Mouse (Mus musculus): ENCODE results near the gene Pqlc2.

Pqlc2 gene

DNA sequence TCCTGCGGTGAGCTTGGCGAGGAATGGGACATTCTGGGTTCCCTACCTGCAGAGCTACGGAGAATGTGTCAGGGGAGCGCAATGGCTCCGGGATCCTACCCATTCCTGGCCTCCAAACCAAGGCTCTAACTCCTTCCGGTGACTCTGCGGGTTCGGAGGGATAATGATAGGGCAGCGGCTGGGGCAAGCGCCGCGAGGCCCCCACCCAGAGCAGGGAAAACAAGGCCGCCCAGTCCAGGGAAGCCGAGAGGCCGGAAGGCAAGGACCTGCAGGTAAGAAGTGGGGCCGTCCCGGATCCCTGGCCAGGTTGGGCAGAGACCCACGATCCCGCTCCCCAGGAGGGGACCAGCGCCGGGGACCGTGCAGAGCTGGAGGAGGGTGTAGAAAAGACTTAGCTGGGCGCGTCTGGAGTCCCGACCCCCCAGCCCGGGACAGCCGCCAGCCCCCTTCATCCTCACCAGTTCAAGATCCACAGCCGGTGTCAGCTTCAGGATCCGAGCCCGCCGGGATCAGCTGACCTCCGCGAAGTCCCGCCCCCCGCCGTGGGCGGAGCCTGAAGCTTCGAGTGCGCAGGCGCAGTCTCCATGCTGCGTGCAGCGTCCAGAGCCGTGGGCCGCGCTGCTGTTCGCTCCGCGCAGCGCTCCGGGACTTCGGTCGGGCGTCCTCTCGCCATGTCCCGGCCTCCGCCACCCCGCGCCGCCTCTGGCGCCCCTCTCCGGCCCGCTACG lies at the start of gene Pqlc2, which contains the start of gene Akr7a5:
Gene Pqlc2 (minus strand): TSS at position 538 of the 728 bp plus-strand sequence.
Gene Akr7a5 (plus strand): TSS at position 574 of the 728 bp plus-strand sequence.
- peak; percentile 95 to 99 for DNase-seq (ENCODE audit: low read depth in 2 of 2, low spot score in 2 of 2)

DNA sequence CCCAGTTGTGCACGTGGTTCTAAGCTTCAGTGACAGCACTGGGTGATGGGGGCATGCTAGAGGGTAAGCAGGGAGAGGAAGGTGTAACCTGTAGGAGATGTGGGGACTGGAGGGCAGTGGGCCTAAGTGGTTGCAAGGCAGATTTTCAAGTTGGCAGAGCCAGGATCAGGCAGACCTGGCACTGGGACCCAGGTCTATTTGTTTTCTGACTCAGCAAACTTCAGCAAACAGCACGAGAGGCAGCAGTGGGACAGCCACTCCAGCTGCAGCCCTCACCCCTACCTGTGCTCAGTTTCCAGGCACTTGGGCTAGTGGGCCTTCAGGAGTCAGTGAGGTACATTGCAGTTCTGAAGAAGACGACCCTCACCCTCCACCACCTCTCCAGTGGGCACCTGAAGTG lies 46.7 kb upstream of the Pqlc2 start:
- no peak for DNase-seq (ENCODE audit: low read depth in 2 of 2, low spot score in 2 of 2)

DNA sequence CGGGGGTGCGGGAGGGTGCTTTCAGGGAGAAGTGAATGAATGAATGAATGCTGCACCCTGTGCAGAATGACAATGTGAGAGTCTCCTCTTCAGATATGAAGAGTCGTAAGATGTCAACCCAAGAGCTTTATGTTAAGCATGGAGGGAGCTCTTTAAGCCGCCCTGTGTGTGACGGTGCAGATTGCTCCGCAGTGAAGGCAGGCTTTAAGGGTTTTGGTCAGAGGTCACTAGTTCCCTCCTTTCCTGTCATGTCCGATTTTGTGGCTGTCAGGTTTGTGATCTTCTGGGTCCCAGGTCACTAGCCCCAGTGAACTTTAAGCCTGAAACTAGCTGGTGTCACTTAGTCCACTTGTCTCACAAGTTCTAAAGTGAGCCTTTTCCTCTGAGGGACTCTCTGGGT lies 42.3 kb upstream of the Pqlc2 start:
- no peak for DNase-seq (ENCODE audit: low read depth in 2 of 2, low spot score in 2 of 2)

DNA sequence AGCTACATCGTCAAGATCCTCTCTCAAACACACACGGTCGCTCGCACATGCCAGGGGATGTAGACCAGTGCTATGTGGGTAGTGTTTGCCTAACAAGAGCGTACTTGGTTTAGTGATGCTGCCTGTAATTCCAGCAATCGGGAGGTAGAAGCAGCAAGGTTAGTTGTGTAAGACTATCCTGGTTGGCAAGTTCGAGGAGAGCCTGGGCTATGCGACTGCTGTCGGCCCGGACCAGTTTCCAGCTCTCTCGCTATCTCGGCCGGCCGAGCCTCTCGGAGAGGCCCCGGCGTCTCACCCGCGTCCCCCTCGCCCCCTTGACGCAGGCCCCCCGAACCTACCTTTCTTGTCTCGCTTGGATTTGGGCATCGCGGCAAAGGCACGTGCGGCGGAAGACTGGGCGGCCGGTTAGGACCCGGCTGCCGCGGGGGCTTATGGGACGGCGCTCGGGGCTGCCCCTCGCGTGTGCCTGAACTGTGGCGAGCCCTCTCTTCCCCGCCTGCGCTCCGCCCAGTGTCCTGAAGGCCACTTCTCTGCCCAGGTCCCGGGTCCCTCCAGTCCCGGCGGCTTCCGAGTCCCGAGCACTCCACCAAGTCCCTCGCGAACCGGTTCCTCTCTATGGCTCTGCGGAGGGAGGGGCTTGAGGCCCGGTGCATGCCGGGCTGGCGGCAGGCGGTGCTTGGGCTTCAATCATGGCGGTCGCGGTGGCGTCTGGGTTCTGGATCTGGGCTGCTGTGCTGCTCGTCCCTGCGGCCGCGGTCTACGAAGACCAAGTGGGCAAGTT lies 41.6 kb upstream of the Pqlc2 start, which contains the start of the genes Mrto4, Emc1 and Ubr4:
Gene Mrto4 (minus strand): TSS at position 646 of the 781 bp plus-strand sequence.
Gene Emc1 (plus strand): TSS at position 657 of the 781 bp plus-strand sequence.
Gene Ubr4 (plus strand): TSS at position 679 of the 781 bp plus-strand sequence.
- peak; percentile 76 to 78 for DNase-seq (ENCODE audit: low read depth in 2 of 2, low spot score in 2 of 2)

DNA sequence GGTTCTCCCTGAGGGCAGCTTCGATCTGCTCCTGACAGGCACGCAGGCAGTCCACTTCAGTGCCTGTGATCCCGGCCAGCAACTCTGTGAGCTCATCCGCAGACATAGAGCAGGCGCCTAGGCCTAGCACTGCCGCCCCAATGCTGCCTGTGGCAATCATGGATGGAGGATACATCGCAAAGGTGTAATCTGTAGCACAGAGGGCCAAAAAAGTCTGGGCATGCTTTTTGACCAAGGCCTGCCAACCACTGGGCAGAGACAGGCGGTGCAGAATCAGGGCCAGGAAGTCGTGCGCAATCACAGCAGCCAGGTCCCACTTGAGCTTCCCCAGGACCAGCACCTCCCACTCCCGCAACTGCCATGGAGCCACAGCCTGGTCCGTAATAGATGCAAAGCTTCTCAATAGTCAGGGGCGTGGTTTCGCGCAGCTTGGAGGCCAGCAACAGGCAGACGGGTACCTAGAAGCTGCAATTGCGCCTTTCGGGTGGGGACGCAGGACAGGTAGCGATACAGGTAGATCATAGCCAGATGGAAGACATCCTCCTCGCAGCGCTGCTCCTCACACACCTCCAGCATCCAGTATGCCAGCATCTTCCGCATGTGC lies 35.0 kb upstream of the Pqlc2 start:
- no peak for DNase-seq (ENCODE audit: low read depth in 2 of 2, low spot score in 2 of 2)

DNA sequence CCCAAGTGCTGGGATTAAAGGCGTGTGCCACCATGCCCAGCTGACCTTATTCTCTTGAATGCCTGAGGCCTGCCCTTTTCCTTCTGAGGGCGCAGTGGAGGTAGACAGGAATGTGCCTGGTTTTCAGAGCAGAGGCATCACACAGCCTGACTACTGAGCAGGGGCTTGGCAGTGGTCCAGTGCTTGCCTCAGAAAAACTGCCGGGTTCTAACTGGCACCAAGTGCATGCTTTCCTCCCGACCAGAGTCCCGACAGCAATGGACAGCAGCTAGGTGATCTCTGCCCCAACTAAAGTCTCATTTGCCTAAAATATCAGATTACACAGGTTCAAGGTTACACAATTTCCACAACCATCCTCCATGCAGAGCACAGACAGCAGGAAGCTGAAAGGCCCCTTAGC lies 33.2 kb upstream of the Pqlc2 start:
- no peak for DNase-seq (ENCODE audit: low read depth in 2 of 2, low spot score in 2 of 2)

DNA sequence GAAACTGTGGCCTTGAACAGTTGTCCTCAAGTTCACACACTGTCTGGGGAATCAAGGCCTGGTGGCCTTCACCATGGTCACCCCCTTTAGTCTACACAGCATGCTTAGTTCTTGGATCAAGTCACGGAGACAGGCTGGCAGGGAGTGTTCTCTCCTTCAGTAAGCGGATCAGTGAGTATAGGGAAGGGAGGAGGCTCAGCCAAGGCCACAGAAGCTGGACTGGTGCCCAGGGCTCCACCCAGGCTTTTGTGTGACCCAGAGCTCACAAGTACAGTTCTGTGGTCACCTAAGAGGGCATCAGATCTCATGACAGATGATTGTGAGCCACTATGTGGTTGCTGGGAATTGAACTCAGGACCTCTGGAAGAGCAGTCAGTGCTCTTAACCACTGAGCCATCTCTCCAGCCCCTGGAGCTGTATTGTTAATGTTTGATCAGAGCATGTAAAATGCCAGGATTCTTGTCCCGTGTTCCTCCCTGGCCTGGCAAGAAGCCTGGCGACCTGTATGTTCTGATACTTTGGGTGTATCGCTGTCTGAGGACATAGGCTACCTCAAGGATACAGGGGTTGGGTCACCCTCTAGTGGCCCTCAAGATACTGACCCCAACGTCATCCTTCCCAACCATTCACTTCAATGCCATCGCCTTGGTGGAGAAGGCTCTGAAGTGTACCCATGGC lies 31.2 kb upstream of the Pqlc2 start:
- DNase-seq (ENCODE audit: low read depth in 2 of 2, low spot score in 2 of 2) = no peak

DNA sequence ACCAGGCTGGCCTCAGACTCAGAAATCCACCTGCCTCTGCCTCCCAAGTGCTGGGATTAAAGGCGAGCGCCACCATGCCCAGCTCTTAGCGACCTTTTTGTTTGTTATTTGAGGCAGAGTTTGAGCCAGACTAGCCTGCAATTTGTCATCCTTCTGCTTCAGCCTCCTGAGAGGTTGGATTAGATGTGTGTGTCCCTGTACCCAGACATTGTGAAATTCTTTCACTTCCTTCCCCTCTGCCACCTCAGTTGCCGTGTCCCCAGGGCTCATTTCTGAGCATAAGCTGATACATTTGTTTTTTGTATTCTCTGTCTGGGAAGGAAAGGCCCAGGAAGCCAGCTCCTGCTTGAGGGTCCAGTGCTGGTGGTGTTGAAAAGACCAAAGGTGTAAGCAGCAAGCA lies 30.3 kb upstream of the Pqlc2 start:
- DNase-seq (ENCODE audit: low read depth in 2 of 2, low spot score in 2 of 2) = no peak

DNA sequence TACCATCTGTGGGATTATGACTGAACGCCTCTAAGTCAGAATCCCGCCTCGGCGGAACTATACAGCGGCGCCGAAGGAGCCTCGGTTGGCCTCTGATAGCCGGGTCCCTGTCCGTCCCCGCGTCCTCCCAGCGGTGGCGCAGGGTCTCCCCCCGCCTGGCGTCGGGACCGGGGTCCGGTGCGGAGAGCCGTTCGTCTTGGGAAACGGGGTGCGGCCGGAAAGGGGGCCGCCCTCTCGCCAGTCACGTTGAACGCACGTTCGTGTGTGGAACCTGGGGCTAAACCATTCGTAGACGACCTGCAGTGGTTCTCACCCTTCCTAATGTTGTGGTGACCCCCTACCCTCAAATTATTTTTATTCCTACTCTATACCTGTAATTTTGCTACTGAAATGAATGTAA lies 27.6 kb upstream of the Pqlc2 start:
- no peak for DNase-seq (ENCODE audit: low read depth in 2 of 2, low spot score in 2 of 2)

DNA sequence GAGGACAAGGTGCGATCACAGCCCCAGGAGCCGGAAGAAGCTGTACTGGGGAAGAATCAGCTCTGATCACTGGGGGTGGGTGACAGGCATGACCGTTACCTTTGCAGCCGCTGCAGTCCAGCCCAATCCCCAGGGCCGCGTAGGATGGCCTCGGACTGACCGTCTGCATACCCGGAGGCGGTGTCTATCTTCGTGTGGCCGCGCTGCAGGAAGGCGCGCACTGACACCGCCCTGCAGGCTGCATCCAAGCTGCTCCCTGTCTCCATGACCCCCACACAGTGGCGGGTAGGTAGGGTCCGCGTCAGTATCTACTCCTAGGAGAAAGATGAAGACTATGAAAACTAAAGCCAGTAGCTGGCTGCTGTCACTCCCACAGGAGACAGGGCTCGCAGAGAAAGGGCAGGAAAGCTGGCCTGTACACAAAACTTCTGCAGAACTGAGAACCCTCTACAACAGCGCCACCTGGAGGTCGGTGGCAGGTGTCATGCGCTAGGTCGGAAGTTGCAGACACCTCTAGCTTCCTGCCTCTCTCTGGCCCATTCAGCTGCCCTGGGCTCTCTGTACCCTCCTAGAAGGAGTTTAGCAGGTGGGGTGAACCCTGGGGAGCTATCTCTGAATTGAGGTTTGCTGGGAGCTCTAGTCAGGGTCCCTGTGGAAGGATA lies 26.4 kb upstream of the Pqlc2 start:
- peak; percentile 67 to 74 for DNase-seq (ENCODE audit: low read depth in 2 of 2, low spot score in 2 of 2)

DNA sequence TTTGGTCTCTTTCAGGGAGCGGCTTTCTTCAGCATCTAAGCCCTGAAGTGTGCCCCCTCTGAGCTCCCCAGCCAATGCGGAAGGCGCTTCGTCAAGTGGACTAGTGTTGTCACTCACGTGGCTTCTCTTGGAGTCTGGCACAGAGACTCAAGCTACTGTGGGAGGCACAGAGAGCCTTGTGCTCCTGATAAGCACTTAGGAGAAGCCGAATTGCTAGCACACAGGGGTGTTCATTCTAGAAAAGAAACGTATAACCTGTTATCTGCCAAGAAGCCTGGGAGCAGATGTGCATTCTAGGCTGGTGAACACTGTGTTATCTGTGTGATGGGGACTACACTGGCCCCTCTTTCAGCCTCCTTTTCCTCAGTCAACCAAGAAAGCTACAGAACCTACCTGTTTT lies 25.0 kb upstream of the Pqlc2 start:
- DNase-seq (ENCODE audit: low read depth in 2 of 2, low spot score in 2 of 2) = no peak

DNA sequence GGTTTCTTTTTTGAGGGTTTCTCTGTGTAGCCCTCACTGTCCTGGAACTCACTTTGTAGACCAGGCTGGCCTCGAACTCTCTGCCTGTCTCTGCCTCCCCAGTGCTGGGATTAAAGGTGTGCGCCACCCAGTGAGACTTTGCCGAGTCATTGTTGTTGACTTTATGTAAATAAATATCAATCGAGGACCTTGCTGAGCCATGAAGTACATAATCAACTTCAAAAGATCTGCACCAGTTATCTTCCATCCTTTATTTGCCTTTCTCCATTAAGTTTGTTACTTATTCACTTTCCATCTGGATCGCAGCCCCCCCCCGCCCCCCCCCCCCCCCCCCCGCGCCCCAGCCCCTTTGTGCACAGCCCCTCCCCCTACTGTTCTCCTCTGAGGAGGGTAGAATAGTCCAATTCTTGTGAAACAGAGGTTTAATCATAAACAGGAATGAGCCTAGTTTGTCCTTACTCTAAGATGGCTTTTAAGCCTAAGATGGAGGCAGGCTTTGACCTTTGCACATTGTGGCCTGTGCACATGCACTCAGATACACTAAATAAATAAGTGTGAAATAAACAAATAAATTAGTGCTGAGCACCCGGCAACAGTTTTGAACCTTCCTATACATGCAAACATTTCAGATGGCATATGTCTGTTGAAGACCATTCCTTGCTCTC lies 24.3 kb upstream of the Pqlc2 start:
- DNase-seq (ENCODE audit: low read depth in 2 of 2, low spot score in 2 of 2) = no peak

DNA sequence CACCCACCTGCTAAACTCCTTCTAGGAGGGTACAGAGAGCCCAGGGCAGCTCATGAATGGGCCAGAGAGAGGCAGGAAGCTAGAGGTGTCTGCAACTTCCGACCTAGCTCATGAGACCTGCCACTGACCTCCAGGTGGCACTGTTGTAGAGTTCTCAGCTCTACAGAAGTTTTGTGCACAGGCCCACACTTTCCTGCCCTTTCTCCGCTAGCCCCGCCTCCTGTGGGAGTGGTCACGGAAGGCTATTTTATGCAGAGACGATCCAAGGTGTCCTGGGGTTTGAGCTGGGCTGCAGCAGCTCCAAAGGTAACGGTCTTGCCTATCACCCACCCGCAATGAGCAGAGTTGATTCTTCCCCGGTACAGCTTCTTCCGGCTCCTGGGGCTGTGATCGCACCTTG lies 20.1 kb upstream of the Pqlc2 start:
- peak; percentile 67 to 80 for DNase-seq (ENCODE audit: low read depth in 2 of 2, low spot score in 2 of 2)

DNA sequence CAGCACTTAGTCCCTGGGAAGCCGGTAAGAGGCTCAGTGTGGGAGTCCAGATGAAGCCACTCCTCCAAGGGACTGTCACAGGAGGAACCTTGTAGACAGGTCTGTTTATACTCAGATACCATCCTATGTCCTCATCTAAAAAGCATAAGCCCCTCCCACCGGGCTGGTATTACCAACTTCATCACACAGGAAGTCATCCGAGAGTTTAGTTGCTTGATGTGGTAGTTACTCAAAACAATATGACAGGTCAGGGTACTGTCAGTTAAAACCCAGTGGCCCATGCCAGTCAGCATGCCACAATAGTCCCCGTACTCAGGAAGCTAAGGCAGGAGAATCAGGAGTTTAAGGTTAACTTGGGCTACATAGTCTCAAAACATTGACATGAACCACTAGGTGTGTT lies 9.2 kb upstream of the Pqlc2 start:
- DNase-seq (ENCODE audit: low read depth in 2 of 2, low spot score in 2 of 2) = no peak

DNA sequence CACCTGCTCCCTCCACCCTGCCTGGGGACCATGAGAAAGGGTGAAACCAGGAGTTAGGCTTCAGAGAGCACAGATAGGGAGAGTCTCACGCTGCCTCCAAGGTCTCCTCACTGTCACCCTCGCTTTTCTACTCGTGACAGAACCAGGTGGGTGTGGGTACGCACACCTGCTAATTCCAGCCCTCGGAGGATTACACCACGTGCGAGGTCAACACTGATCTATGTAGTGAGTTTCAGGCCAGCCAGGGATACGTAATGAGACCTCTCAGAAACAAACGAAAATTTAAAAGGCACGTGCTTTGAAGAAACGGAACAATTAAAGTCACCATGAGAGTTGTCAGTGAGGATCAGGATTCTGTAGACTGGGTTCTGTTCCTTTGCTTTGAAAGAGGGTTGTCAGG lies 7.9 kb upstream of the Pqlc2 start:
- no peak for DNase-seq (ENCODE audit: low read depth in 2 of 2, low spot score in 2 of 2)

DNA sequence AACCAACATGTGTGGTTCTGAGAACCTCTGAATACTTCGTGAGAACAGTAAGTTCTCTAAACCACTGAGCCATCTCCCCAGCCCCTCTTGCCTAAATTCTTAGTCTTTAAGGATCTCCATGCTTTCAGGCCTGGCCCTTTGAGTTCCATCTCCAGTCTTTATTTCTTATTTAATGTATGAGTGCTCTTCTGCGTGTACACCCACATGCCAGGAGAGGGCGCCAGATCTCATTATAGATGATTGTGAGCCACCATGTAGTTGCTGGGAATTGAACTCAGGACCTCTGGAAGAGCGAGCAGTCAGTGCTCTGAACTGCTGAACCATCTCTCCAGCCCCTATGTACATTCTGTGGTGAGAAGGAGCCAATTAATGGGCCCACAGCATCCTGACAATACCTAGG lies 2.1 kb upstream of the Pqlc2 start:
- DNase-seq (ENCODE audit: low read depth in 2 of 2, low spot score in 2 of 2) = peak; percentile 48 to 66

DNA sequence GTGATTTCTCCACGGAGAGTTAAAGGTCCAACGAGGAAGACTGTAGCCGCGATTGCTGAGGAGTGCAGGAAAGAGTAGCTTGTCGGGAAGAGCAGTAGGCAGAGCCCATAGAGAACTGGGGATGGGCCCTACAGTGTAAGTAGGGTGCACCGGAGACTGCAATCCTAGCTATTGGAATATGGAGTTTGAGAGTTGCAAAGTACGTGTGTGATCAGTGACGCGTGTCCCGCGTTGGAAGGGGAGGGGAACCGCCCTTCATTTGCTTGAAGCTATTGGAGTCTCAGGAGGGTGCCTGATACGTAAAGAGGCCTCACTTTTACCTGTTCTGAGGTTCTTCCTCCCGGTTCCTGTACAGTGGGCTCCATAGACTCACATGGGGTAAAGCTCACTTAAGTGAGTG lies 1.2 kb upstream of the Pqlc2 start:
- DNase-seq (ENCODE audit: low read depth in 2 of 2, low spot score in 2 of 2) = no peak

DNA sequence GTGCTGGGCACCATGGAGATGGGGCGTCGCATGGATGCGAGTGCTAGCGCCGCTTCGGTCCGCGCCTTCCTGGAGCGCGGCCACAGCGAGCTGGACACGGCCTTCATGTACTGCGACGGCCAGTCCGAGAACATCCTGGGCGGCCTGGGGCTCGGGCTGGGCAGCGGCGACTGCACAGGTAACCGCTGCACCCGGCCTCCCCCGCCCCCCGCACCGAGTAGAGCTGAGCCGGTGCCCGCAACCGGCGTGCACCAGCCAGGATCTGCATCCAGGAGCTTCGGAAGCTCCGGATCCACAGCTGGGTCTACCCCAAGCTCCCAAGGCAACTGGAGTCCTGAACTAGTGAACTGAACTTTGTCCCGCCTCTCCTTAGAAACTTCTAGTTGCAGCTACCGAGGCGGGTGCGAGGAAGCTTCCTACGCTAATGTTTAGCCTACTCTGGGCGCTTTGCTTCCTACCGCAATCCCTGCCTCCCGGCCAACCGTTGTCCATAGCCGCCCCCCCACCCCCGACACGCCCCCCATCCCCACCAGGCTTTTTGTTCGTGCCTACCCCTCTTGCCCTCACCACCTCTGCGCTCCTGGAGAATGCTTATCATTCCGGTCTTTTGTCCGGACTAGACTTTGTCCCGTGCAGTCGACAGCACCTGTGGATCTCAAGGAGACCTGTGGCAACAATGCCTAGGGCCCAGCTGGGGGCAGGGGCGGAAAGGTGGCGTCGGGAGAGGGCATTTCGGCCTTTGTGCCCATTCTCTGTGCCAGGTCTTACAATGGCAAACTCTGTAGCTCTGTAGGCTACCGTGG lies 592 bp upstream of the Pqlc2 start:
- DNase-seq (ENCODE audit: low read depth in 2 of 2, low spot score in 2 of 2) = no peak

DNA sequence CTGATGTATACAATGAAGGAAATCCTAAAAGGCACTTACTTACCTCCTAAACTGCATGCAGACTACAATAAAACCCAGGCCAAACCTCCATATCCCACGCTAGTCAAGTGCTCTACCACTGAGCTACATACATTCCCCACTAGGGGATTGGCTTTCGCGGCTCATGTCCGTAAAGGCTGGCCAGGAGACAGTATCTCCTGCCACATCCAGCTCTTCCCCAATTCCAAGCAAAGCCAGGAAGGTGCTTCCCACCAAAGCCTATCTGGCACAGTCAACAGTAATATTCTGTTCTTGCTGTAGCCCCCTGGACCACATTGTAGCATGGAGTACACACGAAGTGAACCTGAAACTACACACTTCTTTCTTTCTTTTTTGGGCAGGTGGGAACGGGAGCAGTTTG lies 857 bp downstream of the Pqlc2 start:
- DNase-seq (ENCODE audit: low read depth in 2 of 2, low spot score in 2 of 2) = no peak

Data from CD8-positive naive resting alpha-beta T cell, adult 2 months (primary cell).